Mouse (Mus musculus) C2C12 (cell line): Measurements from ENCODE around the gene Pigb. TPM values are rescaled to one million over a fixed set of nuclear protein-coding genes. Genes with fewer than 3 reads are reported as not detected.

Source experiments
- H3K27me3 ChIP-seq: one replicate; pipeline ENCODE4 v1.6.1; 2011; ENCODE audit not compliant: control insufficient read depth, insufficient read depth, insufficient read length
- H3K36me3 ChIP-seq: one replicate; pipeline ENCODE4 v1.6.1; 2011; ENCODE audit not compliant: control insufficient read depth, insufficient read depth
- H3K4me3 ChIP-seq: one replicate; pipeline ENCODE4 v1.5.1; 2011; ENCODE audit warnings: mild to moderate bottlenecking, control low read depth; ENCODE audit not compliant: poor library complexity, insufficient read depth, severe bottlenecking
- H3K79me2 ChIP-seq: one replicate; pipeline ENCODE4 v1.6.1; 2011; ENCODE audit not compliant: control insufficient read depth, insufficient read depth
- H3K79me3 ChIP-seq: one replicate; pipeline ENCODE4 v1.6.1; 2011; ENCODE audit warnings: low read depth, control low read depth
- H3ac ChIP-seq: one replicate; pipeline ENCODE3; 2011; ENCODE audit warnings: low read depth; ENCODE audit not compliant: control insufficient read depth, insufficient read length
- CEBPB ChIP-seq: IDR thresholded peaks from one replicate; pipeline ENCODE4 v1.6.1; 2011; ENCODE audit warnings: low read depth, mild to moderate bottlenecking, control low read depth, moderate library complexity
- CTCF ChIP-seq: IDR thresholded peaks from one replicate; pipeline ENCODE4 v1.5.1; 2011; ENCODE audit not compliant: control insufficient read depth, insufficient read depth, insufficient read length
- FOSL1 ChIP-seq: IDR thresholded peaks from one replicate; pipeline ENCODE4 v1.8.0; 2011; ENCODE audit warnings: mild to moderate bottlenecking, low read length; ENCODE audit not compliant: poor library complexity, insufficient read depth, severe bottlenecking
- MAX ChIP-seq: IDR thresholded peaks from one replicate; pipeline ENCODE4 v1.6.1; 2011; ENCODE audit warnings: mild to moderate bottlenecking, control low read depth
- MYOD1 ChIP-seq: IDR thresholded peaks from one replicate; pipeline ENCODE4 v1.6.1; 2011; ENCODE audit warnings: low read depth; ENCODE audit not compliant: control insufficient read depth, insufficient read length
- MYOG ChIP-seq: IDR thresholded peaks from one replicate; pipeline ENCODE4 v1.6.1; 2011; ENCODE audit not compliant: control insufficient read depth, insufficient read length; ENCODE audit errors: extremely low read depth
- USF1 ChIP-seq: IDR thresholded peaks from one replicate; pipeline ENCODE4 v1.6.1; 2011; ENCODE audit warnings: low read depth, mild to moderate bottlenecking, control low read depth, moderate library complexity
- polyA plus RNA-seq: library from polyadenylated mRNA; unstranded; fragments of >200 nt; fragmentation: generic; extraction: Trizol; gene quantifications from one replicate; pipeline ENCODE4 v1.2.1, GENCODE M21; 2012; ENCODE audit warnings: missing spikeins

Pigb gene
- polyA plus RNA-seq, 1 experiment: 5.9 TPM

GRCm38 (mm10) chr9:73055441-73055911, 15.3 kb upstream of the Pigb start:
- Histone ChIP-seq H3K27me3 (peaks cover 12% of the 10 kb centered on the region), H3K79me3 (no peaks in the 10 kb centered on the region), H3K4me3 (no peak overlapping the region), H3ac (no peak overlapping the region), H3K79me2 (no peaks in the 10 kb centered on the region), H3K36me3 (no peaks in the 10 kb centered on the region)
- no peak for TF ChIP-seq MAX
- TF ChIP-seq CEBPB: no peak
- no peak for TF ChIP-seq MYOD1
- no peak for TF ChIP-seq MYOG
- no peak for TF ChIP-seq USF1
- TF ChIP-seq FOSL1: no peak
- no peak for TF ChIP-seq CTCF

- H3K27me3 ChIP-seq: peaks cover 12% of the 10 kb centered on the region
- TF ChIP-seq CTCF: no peak
- no peak for TF ChIP-seq CEBPB
- no peak for TF ChIP-seq MYOG
- no peak for TF ChIP-seq FOSL1
- no peak for TF ChIP-seq USF1
- no peak for TF ChIP-seq MYOD1
- no peak for TF ChIP-seq MAX
- no peak overlapping the region for H3ac ChIP-seq
Observed at GRCm38 (mm10) chr9:73050606-73051005, 10.4 kb upstream of the Pigb start.

GRCm38 (mm10) chr9:73049833-73050232, 9.7 kb upstream of the Pigb start:
- no peaks in the 10 kb centered on the region for H3K79me3 ChIP-seq
- H3K36me3 ChIP-seq: no peaks in the 10 kb centered on the region
- H3K4me3 ChIP-seq: no peak overlapping the region
- H3ac ChIP-seq: no peak overlapping the region
- peaks cover 13% of the 10 kb centered on the region for H3K27me3 ChIP-seq
- TF ChIP-seq MYOG (no peak), MYOD1 (no peak)
- H3K79me2 ChIP-seq: no peaks in the 10 kb centered on the region

More at GRCm38 (mm10) chr9:73050606-73051005, 10.4 kb upstream of the Pigb start:
- H3K36me3 ChIP-seq: no peaks in the 10 kb centered on the region
- H3K4me3 ChIP-seq: no peak overlapping the region
- H3K79me3 ChIP-seq: no peaks in the 10 kb centered on the region
- H3K79me2 ChIP-seq: no peaks in the 10 kb centered on the region

GRCm38 (mm10) chr9:73048927-73049326, 8.7 kb upstream of the Pigb start:
- TF ChIP-seq MYOG (no peak), USF1 (no peak), CEBPB (no peak), MAX (no peak), FOSL1 (no peak), CTCF (no peak), MYOD1 (no peak)
- Histone ChIP-seq H3K4me3 (no peak overlapping the region), H3K79me3 (no peaks in the 10 kb centered on the region), H3ac (no peak overlapping the region), H3K27me3 (peaks cover 12% of the 10 kb centered on the region), H3K36me3 (no peaks in the 10 kb centered on the region), H3K79me2 (no peaks in the 10 kb centered on the region)

- no peaks in the 10 kb centered on the region for H3K79me2 ChIP-seq
- no peak overlapping the region for H3ac ChIP-seq
- peaks cover 9% of the 10 kb centered on the region for H3K27me3 ChIP-seq
Observed at GRCm38 (mm10) chr9:73047906-73048305, 7.7 kb upstream of the Pigb start.

GRCm38 (mm10) chr9:73045711-73046110, 5.5 kb upstream of the Pigb start:
- Histone ChIP-seq H3ac (no peak overlapping the region), H3K4me3 (no peak overlapping the region)

More at GRCm38 (mm10) chr9:73047906-73048305, 7.7 kb upstream of the Pigb start:
- Histone ChIP-seq H3K4me3 (no peak overlapping the region), H3K36me3 (no peaks in the 10 kb centered on the region), H3K79me3 (no peaks in the 10 kb centered on the region)
- TF ChIP-seq USF1 (no peak), MYOG (no peak), CEBPB (no peak), FOSL1 (no peak), CTCF (no peak), MYOD1 (no peak), MAX (no peak)

More at GRCm38 (mm10) chr9:73045711-73046110, 5.5 kb upstream of the Pigb start:
- Histone ChIP-seq H3K36me3 (no peaks in the 10 kb centered on the region), H3K27me3 (peaks cover 6% of the 10 kb centered on the region), H3K79me2 (peaks cover 3% of the 10 kb centered on the region), H3K79me3 (no peaks in the 10 kb centered on the region)
- TF ChIP-seq USF1 (no peak), MAX (no peak), CTCF (no peak), MYOG (no peak), CEBPB (no peak), FOSL1 (no peak), MYOD1 (no peak)
